Mouse (Mus musculus) olfactory bulb, adult 2 months (tissue): ENCODE measurements at regions not wholly inside any gene's neighbourhood (a gene's known extent, or its start where the extent isn't known, plus 50 kb on each side); places are given as distances from the start of the nearest gene placed in this dataset.

ENCODE experiments used
- H3K27ac ChIP-seq: fragments of 200-500 bp; 2 replicates; pipeline ENCODE4 v1.5.1; 2012; ENCODE audit warnings: low read depth, low read length; ENCODE audit not compliant: insufficient read depth
- H3K4me1 ChIP-seq: fragments of 200-500 bp; 2 replicates; pipeline ENCODE4 v1.6.1; 2012; ENCODE audit warnings: low read length; ENCODE audit not compliant: control insufficient read depth, insufficient read depth
- H3K4me3 ChIP-seq: fragments of 200-500 bp; 2 replicates; pipeline ENCODE4 v1.5.1; 2012; ENCODE audit warnings: mild to moderate bottlenecking, low read depth, low read length, moderate library complexity; ENCODE audit not compliant: insufficient read depth
- CTCF ChIP-seq: fragments of 200-500 bp; IDR thresholded peaks from 2 replicates; pipeline ENCODE4 v1.5.1; 2012; ENCODE audit warnings: low read depth, mild to moderate bottlenecking, low read length, moderate library complexity; ENCODE audit not compliant: insufficient read depth
- POLR2A ChIP-seq: fragments of 200-500 bp; IDR thresholded peaks from 2 replicates; pipeline ENCODE4 v1.6.1; 2012; ENCODE audit warnings: mild to moderate bottlenecking, low read depth, low read length, moderate library complexity; ENCODE audit not compliant: insufficient read depth
- WGBS: fragments of 180-500 bp; shearing (Covaris S2); methylation state at CpG from one replicate; pipeline ENCODE4 v1.1.7; 2018; 5-methylcytosine and 5-hydroxymethylcytosine counted together

- no peak overlapping the region for H3K4me3 ChIP-seq
- TF ChIP-seq POLR2A = no peak
- TF ChIP-seq CTCF = no peak
- no peaks in the 10 kb centered on the region for H3K4me1 ChIP-seq
- no peak overlapping the region for H3K27ac ChIP-seq
- WGBS = 94% methylated on average over 3 of the region's 3 CpGs
These were observed 298.2 kb upstream of the Igbp1b start for GRCm38 (mm10) chr6:138956461-138957072.

GRCm38 (mm10) chr6:138950888-138951287, 292.5 kb upstream of the Igbp1b start:
- WGBS = 93% methylated on average over 3 of the region's 3 CpGs
- Histone ChIP-seq H3K27ac (no peak overlapping the region), H3K4me1 (no peaks in the 10 kb centered on the region), H3K4me3 (no peak overlapping the region)
- TF ChIP-seq CTCF (no peak), POLR2A (no peak)

DNA sequence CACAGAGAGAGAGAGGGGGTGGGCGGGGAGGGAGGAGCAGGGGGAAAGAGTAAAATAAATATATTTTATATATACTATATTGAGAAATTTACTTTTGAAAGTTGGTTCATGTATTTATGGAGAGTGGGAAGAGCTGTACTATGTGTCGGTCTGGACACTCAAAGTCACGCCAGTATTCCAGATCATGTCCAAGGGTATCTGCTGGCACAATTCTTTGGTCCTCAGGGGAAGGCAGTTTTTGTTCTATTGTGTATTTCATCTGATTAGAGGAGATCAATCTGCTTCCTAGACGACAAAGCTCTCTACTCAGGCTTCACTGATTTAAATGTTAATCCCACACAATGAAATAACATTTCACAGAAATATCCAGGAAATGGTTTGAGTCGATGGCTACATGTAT, 288.3 kb upstream of the Igbp1b start:
- H3K4me3 ChIP-seq = no peak overlapping the region
- 69% methylated on average over 5 of the region's 5 CpGs for WGBS
- TF ChIP-seq POLR2A = no peak
- TF ChIP-seq CTCF = no peak
- H3K4me1 ChIP-seq = no peaks in the 10 kb centered on the region
- H3K27ac ChIP-seq = no peak overlapping the region

- H3K27ac ChIP-seq = no peak overlapping the region
- H3K4me3 ChIP-seq = no peak overlapping the region
- 66% methylated on average over 1 of the region's 1 CpGs for WGBS
- no peaks in the 10 kb centered on the region for H3K4me1 ChIP-seq
- no peak for TF ChIP-seq CTCF
- no peak for TF ChIP-seq POLR2A
These were observed 287.1 kb upstream of the Igbp1b start for GRCm38 (mm10) chr6:138945432-138945831.

DNA sequence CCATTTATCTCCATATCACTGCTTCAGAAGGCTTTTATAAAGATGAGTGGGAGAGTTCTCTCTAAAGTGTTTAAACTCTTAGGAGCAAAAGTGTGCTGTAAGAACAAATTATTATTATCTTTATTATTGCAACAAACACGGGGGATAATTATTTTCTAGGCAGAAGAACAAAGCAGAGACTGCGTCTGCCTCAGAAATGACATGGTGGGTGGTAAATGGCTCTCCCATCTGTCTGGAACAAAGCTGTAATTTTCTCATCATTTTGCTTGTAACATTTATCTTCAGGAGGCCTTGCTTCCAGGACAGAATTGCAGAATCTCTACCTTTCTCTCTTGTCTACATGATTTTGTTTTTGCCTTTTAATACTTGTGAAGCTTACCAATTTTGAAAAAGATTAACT, 261.8 kb upstream of the Igbp1b start:
- H3K4me3 ChIP-seq = no peak overlapping the region
- TF ChIP-seq CTCF = no peak
- TF ChIP-seq POLR2A = no peak
- no peak overlapping the region for H3K27ac ChIP-seq
- H3K4me1 ChIP-seq = no peaks in the 10 kb centered on the region
- WGBS = 26% methylated on average over 2 of the region's 2 CpGs

DNA sequence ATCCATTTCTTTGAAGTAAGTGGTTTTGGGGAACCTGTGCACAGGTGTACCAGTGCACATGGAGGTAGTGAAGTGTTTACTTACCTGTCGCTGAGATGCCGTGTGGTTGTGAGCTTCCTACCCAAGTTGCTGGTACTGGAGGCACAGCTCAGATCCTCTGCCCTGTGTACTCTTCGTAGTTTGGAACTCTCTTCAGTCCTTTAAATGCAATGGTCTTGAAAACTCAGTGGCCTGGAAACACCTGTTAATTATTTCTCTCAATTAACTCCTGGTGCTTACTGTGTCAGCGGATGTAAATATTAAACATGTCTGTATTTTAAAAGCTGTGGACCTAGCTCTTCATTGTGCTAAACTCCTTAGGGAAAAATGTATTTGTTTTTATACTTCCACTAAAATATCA, 261.2 kb upstream of the Igbp1b start:
- Histone ChIP-seq H3K4me1 (no peaks in the 10 kb centered on the region), H3K27ac (no peak overlapping the region), H3K4me3 (no peak overlapping the region)
- WGBS = 95% methylated on average over 4 of the region's 4 CpGs
- TF ChIP-seq CTCF (no peak), POLR2A (no peak)

GRCm38 (mm10) chr6:138914981-138915380, 256.6 kb upstream of the Igbp1b start:
- no peak overlapping the region for H3K4me3 ChIP-seq
- 72% methylated on average over 3 of the region's 3 CpGs for WGBS
- H3K27ac ChIP-seq = no peak overlapping the region
- no peaks in the 10 kb centered on the region for H3K4me1 ChIP-seq
- TF ChIP-seq CTCF (no peak), POLR2A (no peak)

GRCm38 (mm10) chr6:138873610-138874009, 215.3 kb upstream of the Igbp1b start:
- H3K27ac ChIP-seq = no peak overlapping the region
- peak overlapping the region; percentile 30 for H3K4me3 ChIP-seq
- WGBS = 31% methylated on average over 12 of the region's 12 CpGs
- peaks cover 8% of the 10 kb centered on the region; the same call in 1 of the 2 replicates for H3K4me1 ChIP-seq
- TF ChIP-seq POLR2A = no peak
- no peak for TF ChIP-seq CTCF

DNA sequence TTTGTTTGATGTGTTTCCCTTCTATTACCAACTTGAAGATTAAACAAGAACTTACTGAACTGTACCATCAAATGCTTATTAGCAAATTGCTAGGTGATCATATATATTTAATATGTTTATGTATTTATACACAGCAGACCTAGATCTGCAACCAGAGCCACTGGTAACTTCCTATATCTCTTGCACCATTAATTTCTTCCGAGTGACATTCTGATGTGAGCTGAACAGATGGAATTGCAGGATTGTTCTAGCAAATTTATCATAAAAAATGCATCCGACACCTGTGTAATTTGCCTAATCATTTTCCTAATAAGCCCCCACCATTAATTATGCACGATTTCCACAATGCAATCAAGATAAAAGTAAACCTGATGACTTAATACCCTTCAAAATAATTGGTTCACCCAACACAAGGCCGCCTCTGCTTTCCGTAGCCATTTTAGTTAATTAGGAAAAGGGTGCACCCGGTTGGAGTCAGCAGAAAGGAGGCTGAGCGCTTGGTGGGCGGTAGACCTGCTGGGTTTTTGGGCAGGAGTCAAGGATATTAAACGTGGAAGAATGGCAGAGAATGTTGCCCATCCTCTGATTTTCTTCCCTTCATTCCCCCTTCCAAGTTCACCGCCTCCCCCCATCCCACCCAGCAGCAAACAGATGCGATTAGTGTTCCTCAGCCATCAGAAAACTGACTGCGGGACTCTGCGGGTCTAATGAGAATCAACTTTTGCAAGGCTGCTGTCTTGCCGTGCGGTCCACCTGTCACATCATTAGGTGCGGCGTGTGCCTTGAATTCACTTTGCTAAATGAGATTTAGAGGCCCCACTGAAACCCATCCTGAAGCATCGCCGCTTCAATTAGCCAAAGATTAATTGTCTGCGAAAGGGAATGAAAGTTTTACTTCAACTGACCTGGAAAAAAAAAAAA, 214.4 kb upstream of the Igbp1b start:
- peaks cover 8% of the 10 kb centered on the region; the same call in 1 of the 2 replicates for H3K4me1 ChIP-seq
- H3K27ac ChIP-seq = no peak overlapping the region
- TF ChIP-seq CTCF = no peak
- no peak for TF ChIP-seq POLR2A
- H3K4me3 ChIP-seq = no peak overlapping the region
- WGBS = 58% methylated on average over 20 of the region's 20 CpGs

DNA sequence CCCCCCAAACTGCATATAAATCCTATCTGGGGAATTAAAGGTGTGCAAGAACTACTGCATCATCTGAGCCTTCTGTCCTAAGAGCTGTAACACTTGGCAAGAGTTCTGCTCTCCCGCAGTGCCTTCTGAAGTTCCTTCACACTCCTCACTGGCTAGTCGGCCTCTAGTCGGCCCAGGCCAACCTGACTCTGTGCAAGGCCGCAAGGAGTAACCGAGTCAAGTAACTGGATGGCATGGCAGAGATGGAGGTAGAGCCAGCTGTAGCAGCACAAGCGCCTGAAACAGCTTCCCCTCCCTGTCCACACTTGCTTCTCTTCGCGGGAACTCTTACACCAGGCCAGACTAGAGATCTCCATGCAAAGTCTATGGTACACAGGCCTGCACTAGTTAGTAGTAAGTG, 179.7 kb upstream of the Igbp1b start:
- 95% methylated on average over 8 of the region's 8 CpGs for WGBS
- TF ChIP-seq POLR2A (no peak), CTCF (no peak)
- H3K27ac ChIP-seq = no peak overlapping the region

More for the DNA sequence above, 179.7 kb upstream of the Igbp1b start:
- Histone ChIP-seq H3K4me3 (no peak overlapping the region), H3K4me1 (no peaks in the 10 kb centered on the region)
